31 mouse cellular contexts compared by ENCODE assay signal in genomic region chr12:111798493-111798892, GRCm38 (mm10).
"Had no signal": no experiment of that assay in that cellular context is flagged by ENCODE, and none has a peak within 500 bp of the region (broad histone marks: within the 10 kb centered on the region; RNA-seq: fewer than 3 reads in every experiment).

No protein-coding gene starts in this region.

- DNase-seq: left cerebral cortex, postnatal 4 days; liver; liver, embryonic 13.5 days; liver, postnatal 0 days; lung, adult 18-20 months; lung, adult 2 months; lung, embryonic 14.5 days; lung, postnatal 10 days; lung, postnatal 14 days; lung, postnatal 36 days; midbrain, embryonic 14.5 days had no signal

- H3K27ac ChIP-seq: limb, embryonic 10.5 days; limb, embryonic 12.5 days; limb, embryonic 13.5 days; limb, embryonic 15.5 days; liver, embryonic 12.5 days; liver, embryonic 13.5 days; liver, embryonic 14.5 days; liver, embryonic 15.5 days; lung, embryonic 15.5 days; macrophage; midbrain, embryonic 10.5 days; midbrain, embryonic 12.5 days; midbrain, embryonic 13.5 days; midbrain, embryonic 15.5 days; neural tube, embryonic 12.5 days; neural tube, embryonic 13.5 days had no signal

- H3K9me3 ChIP-seq: limb, embryonic 10.5 days; limb, embryonic 12.5 days; limb, embryonic 13.5 days; limb, embryonic 15.5 days; liver, embryonic 12.5 days; liver, embryonic 13.5 days; liver, embryonic 15.5 days; lung, embryonic 15.5 days; megakaryocyte, embryonic 14.5 days; midbrain, embryonic 10.5 days; midbrain, embryonic 12.5 days; midbrain, embryonic 13.5 days; midbrain, embryonic 15.5 days; neural tube, embryonic 12.5 days; neural tube, embryonic 13.5 days had no signal

- H3K27me3 ChIP-seq: limb, embryonic 12.5 days; limb, embryonic 13.5 days; limb, embryonic 15.5 days; liver, embryonic 12.5 days; liver, embryonic 13.5 days; liver, embryonic 15.5 days; lung, embryonic 15.5 days; megakaryocyte, embryonic 14.5 days; midbrain, embryonic 12.5 days; midbrain, embryonic 13.5 days; midbrain, embryonic 15.5 days; neural tube, embryonic 12.5 days; neural tube, embryonic 13.5 days had no signal

- ATAC-seq: liver, embryonic 12.5 days; liver, postnatal 0 days; lung, postnatal 0 days; midbrain, embryonic 13.5 days; midbrain, embryonic 15.5 days; midbrain, embryonic 16.5 days had no signal

- H3K4me3 ChIP-seq: limb, embryonic 10.5 days; limb, embryonic 12.5 days; limb, embryonic 13.5 days; limb, embryonic 15.5 days; liver, embryonic 12.5 days; liver, embryonic 13.5 days; liver, embryonic 15.5 days; lung, embryonic 15.5 days; megakaryocyte, embryonic 14.5 days; midbrain, embryonic 10.5 days; midbrain, embryonic 12.5 days; midbrain, embryonic 13.5 days; midbrain, embryonic 15.5 days; neural tube, embryonic 12.5 days; neural tube, embryonic 13.5 days had no signal

- H3K4me2 ChIP-seq: limb, embryonic 12.5 days; limb, embryonic 13.5 days; limb, embryonic 15.5 days; liver, embryonic 11.5 days; liver, embryonic 12.5 days; liver, embryonic 13.5 days; liver, embryonic 15.5 days; lung, embryonic 14.5 days; lung, embryonic 15.5 days; midbrain, embryonic 11.5 days; midbrain, embryonic 12.5 days; midbrain, embryonic 13.5 days; midbrain, embryonic 15.5 days; neural tube, embryonic 12.5 days; neural tube, embryonic 13.5 days had no signal

- H3K4me1 ChIP-seq: limb, embryonic 10.5 days; limb, embryonic 12.5 days; limb, embryonic 13.5 days; limb, embryonic 15.5 days; lung, embryonic 15.5 days; megakaryocyte, embryonic 14.5 days; midbrain, embryonic 10.5 days; midbrain, embryonic 12.5 days; midbrain, embryonic 13.5 days; midbrain, embryonic 15.5 days; neural tube, embryonic 12.5 days; neural tube, embryonic 13.5 days had no signal
